ENCODE assay signal across 8 mouse cellular contexts in the genomic region with DNA sequence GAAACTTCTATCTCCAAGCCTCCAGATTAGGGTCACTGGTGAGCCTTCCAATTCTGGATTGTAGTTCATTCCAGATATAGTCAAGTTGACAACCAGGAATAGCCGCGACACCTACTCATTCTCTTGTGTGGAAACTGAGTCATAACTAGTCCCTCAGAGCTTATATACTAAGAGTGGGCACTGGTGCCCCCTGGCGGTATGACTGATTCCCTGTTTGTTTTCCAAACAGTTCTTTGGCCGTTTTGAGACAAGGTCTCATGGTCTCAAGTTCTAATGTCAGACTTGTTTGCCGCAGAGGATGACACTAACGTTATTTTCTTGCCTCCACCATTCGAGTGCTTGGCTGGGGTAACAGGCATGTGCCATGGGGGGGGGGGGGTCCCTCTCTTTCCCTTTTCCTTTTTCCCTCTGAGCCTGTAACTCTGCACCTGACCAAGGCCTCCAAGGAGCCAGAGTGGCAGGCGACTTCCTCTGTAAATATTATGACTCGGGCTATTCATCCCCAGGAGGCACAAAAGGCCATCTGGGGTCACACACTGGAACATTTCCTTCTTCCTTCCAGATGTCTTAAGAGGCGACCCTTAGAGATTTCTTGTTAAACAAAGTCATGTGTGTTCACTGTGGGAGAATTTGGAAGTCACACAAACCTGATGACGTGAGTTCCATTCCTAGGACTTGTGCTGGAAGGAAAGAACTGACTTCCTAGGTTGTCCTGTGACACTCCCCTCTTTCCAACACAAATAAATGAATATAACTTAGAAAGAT. TPM values are rescaled to one million over a fixed set of nuclear protein-coding genes. Genes with fewer than 3 reads are reported as not detected.
A peak's percentile ranks its signal among the peaks of the same experiment; 100 is the strongest.
DNase-seq lines count a peak whose midpoint lies in the region; ATAC-seq and TF ChIP-seq lines count a peak whose summit lies in the region.

No protein-coding gene starts in this region.

- TF ChIP-seq POLR2A in testis, adult 2 months (IDR thresholded peaks at IDR 0.05; ENCODE audit: control insufficient read depth, low read depth, low read length): no peak
- no peak for TF ChIP-seq POLR2A in kidney, adult 2 months (IDR thresholded peaks at IDR 0.05; ENCODE audit: low read depth, low read length)
- TF ChIP-seq POLR2A in liver, adult 2 months (IDR thresholded peaks at IDR 0.05; ENCODE audit: extremely low read depth, insufficient read depth, low read length): no peak

- no peaks in the 10 kb centered on the region for H3K27me3 ChIP-seq in testis, adult 2 months (ENCODE audit: control insufficient read depth, insufficient read depth, low read length)
- no peaks in the 10 kb centered on the region for H3K27me3 ChIP-seq in kidney, adult 2 months (replicated peaks; ENCODE audit: control insufficient read depth, insufficient read depth, low read length)
- H3K27me3 ChIP-seq in liver, adult 2 months (ENCODE audit: control insufficient read depth, insufficient read depth, low read length): no peaks in the 10 kb centered on the region

- no peak for ATAC-seq in erythroid progenitor cell, adult 5-6 weeks (replicated peaks; ENCODE audit: low FRiP score, poor library complexity, severe bottlenecking)

- H3K4me1 ChIP-seq in testis, adult 2 months (ENCODE audit: control insufficient read depth, insufficient read depth, low read length): peaks cover 17% of the 10 kb centered on the region
- peaks cover 8% of the 10 kb centered on the region; the same call in 1 of the 2 replicates for H3K4me1 ChIP-seq in kidney, adult 2 months (ENCODE audit: control insufficient read depth, insufficient read depth, low read length)
- peaks cover 6% of the 10 kb centered on the region; the same call in 1 of the 2 replicates for H3K4me1 ChIP-seq in liver, adult 2 months (ENCODE audit: control insufficient read depth, insufficient read depth, low read length)

- peaks cover 4% of the 10 kb centered on the region; the same call in 1 of the 2 replicates for H3K79me2 ChIP-seq in liver, adult 2 months (ENCODE audit: control insufficient read depth, insufficient read depth, low read length)

- H3K9ac ChIP-seq in liver, adult 2 months (ENCODE audit: low read depth, low read length): no peak overlapping the region; the same call in 1 of the 2 replicates

- TF ChIP-seq CTCF in testis, adult 2 months (IDR thresholded peaks at IDR 0.05; ENCODE audit: control insufficient read depth, insufficient read depth, insufficient replicate concordance, low read depth, low read length): no peak
- peak; percentile 68 for TF ChIP-seq CTCF in kidney, adult 2 months (conservative IDR thresholded peaks at IDR 0.05; ENCODE audit: insufficient read depth, insufficient read length, low read depth, low read length)
- TF ChIP-seq CTCF in liver, adult 2 months (IDR thresholded peaks at IDR 0.05; ENCODE audit: low read depth, low read length): peak; percentile 58

- H3K36me3 ChIP-seq in testis, adult 2 months (ENCODE audit: control insufficient read depth, insufficient read depth, low read length): no peaks in the 10 kb centered on the region
- H3K36me3 ChIP-seq in kidney, adult 2 months (ENCODE audit: control insufficient read depth, insufficient read depth, low read length): no peaks in the 10 kb centered on the region
- no peaks in the 10 kb centered on the region for H3K36me3 ChIP-seq in liver, adult 2 months (ENCODE audit: control insufficient read depth, insufficient read depth, low read length)

- DNase-seq in testis, postnatal 14 days (ENCODE audit: low spot score): no peak
- peak; percentile 81 for DNase-seq in cerebellum, adult 9-10 months
- peak; percentile 66 to 71 for DNase-seq in gastrocnemius, postnatal 4 days (ENCODE audit: low spot score in 2 of 2)
- DNase-seq in kidney, adult 2 months: peak; percentile 92
- peak; percentile 64 for DNase-seq in liver, adult 2 months (ENCODE audit: extremely low read depth, low read depth, low spot score)
- DNase-seq in retina, postnatal 1 day: peak; percentile 72

- peak overlapping the region; percentile 75 for H3K27ac ChIP-seq in testis, adult 2 months (ENCODE audit: control insufficient read depth, insufficient read depth, low read depth, low read length)
- peak overlapping the region; percentile 98 for H3K27ac ChIP-seq in kidney, adult 2 months (ENCODE audit: insufficient read depth, low read depth, low read length)
- H3K27ac ChIP-seq in liver, adult 2 months (replicated peaks; ENCODE audit: insufficient read depth, low read depth, low read length): peak overlapping the region; percentile 85

- no peak overlapping the region for H3K4me3 ChIP-seq in testis, adult 2 months (ENCODE audit: control insufficient read depth, low read depth, low read length)
- H3K4me3 ChIP-seq in kidney, adult 2 months (ENCODE audit: insufficient read depth, low read depth, low read length): no peak overlapping the region
- H3K4me3 ChIP-seq in liver, adult 2 months (ENCODE audit: insufficient read depth, low read depth, low read length): no peak overlapping the region

- WGBS in kidney, adult 2 months: 16% methylated on average over 11 of the region's 11 CpGs
- WGBS in liver, adult 2 months: 24% methylated on average over 11 of the region's 11 CpGs

RNA-seq across cellular contexts. Expression of gene Rab3a, which starts 2.3 kb away (rescaled TPM):
- 7.9 and 8.2 TPM in 2 replicates for polyA plus RNA-seq in testis, adult 2 months (2012; rRNA removed)
- 10 to 100 TPM; 41.0 to 44.4 TPM for total RNA-seq in gastrocnemius, postnatal 4 days (2021)
- polyA plus RNA-seq in kidney, adult 2 months (2012; rRNA removed): 29.7 and 31.1 TPM in 2 replicates
- total RNA-seq in liver, adult 2 months (2014; rRNA removed): 2.7 and 4.1 TPM in 2 replicates
- 10.4 and 11.9 TPM in 2 replicates for polyA plus RNA-seq in liver, adult 2 months (2012; rRNA removed)
- 7.1 TPM in 1 of 2 replicates, not detected in the other for total RNA-seq in erythroid progenitor cell, adult 5-6 weeks (2015; ENCODE audit: low replicate concordance)
- total RNA-seq in erythroid progenitor cell, adult 5-6 weeks (2017; ENCODE audit: low replicate concordance): 2.2 and 4.9 TPM in 2 replicates

RNA-seq across cellular contexts. Expression of gene Mpv17l2, which starts 8.6 kb away (rescaled TPM):
- 13.5 and 14.4 TPM in 2 replicates for polyA plus RNA-seq in testis, adult 2 months (2012; rRNA removed)
- total RNA-seq in gastrocnemius, postnatal 4 days (2021): 10 to 100 TPM; 27.0 to 27.4 TPM
- 73.4 and 96.3 TPM in 2 replicates for polyA plus RNA-seq in kidney, adult 2 months (2012; rRNA removed)
- total RNA-seq in liver, adult 2 months (2014; rRNA removed): 13.7 and 20.9 TPM in 2 replicates
- 33.9 and 39.3 TPM in 2 replicates for polyA plus RNA-seq in liver, adult 2 months (2012; rRNA removed)
- 16.9 and 31.0 TPM in 2 replicates for total RNA-seq in erythroid progenitor cell, adult 5-6 weeks (2015; ENCODE audit: low replicate concordance)
- 5.1 and 30.4 TPM in 2 replicates for total RNA-seq in erythroid progenitor cell, adult 5-6 weeks (2017; ENCODE audit: low replicate concordance)

RNA-seq across cellular contexts. Expression of gene Pik3r2, which starts 24.3 kb away (rescaled TPM):
- 25.1 and 30.8 TPM in 2 replicates for polyA plus RNA-seq in testis, adult 2 months (2012; rRNA removed)
- 10 to 100 TPM; 65.2 to 73.0 TPM for total RNA-seq in gastrocnemius, postnatal 4 days (2021)
- polyA plus RNA-seq in kidney, adult 2 months (2012; rRNA removed): 60.5 and 94.7 TPM in 2 replicates
- 7.7 and 10.9 TPM in 2 replicates for total RNA-seq in liver, adult 2 months (2014; rRNA removed)
- polyA plus RNA-seq in liver, adult 2 months (2012; rRNA removed): 38.2 and 53.9 TPM in 2 replicates
- total RNA-seq in erythroid progenitor cell, adult 5-6 weeks (2015; ENCODE audit: low replicate concordance): 3.8 and 5.4 TPM in 2 replicates
- 7.3 and 8.0 TPM in 2 replicates for total RNA-seq in erythroid progenitor cell, adult 5-6 weeks (2017; ENCODE audit: low replicate concordance)

RNA-seq across cellular contexts. Expression of gene Pde4c, which starts 28.7 kb away (rescaled TPM):
- polyA plus RNA-seq in testis, adult 2 months (2012; rRNA removed): 1.1 TPM in 2 replicates
- total RNA-seq in gastrocnemius, postnatal 4 days (2021): 1 to 10 TPM; 1.4 to 1.5 TPM
- polyA plus RNA-seq in kidney, adult 2 months (2012; rRNA removed): 81.6 and 113 TPM in 2 replicates
- total RNA-seq in liver, adult 2 months (2014; rRNA removed): 10.6 and 16.3 TPM in 2 replicates
- polyA plus RNA-seq in liver, adult 2 months (2012; rRNA removed): 26.5 and 28.0 TPM in 2 replicates
- total RNA-seq in erythroid progenitor cell, adult 5-6 weeks (2015; ENCODE audit: low replicate concordance): 0.72 and 0.84 TPM in 2 replicates
- not detected in 2 replicates for total RNA-seq in erythroid progenitor cell, adult 5-6 weeks (2017; ENCODE audit: low replicate concordance)

RNA-seq across cellular contexts. Expression of gene Gm3336, which starts 33.8 kb away (rescaled TPM):
- 0.86 and 0.91 TPM in 2 replicates for polyA plus RNA-seq in testis, adult 2 months (2012; rRNA removed)
- total RNA-seq in gastrocnemius, postnatal 4 days (2021): not detected
- 0.61 and 0.99 TPM in 2 replicates for polyA plus RNA-seq in kidney, adult 2 months (2012; rRNA removed)
- total RNA-seq in liver, adult 2 months (2014; rRNA removed): 0.28 and 0.54 TPM in 2 replicates
- 0.11 and 1.0 TPM in 2 replicates for polyA plus RNA-seq in liver, adult 2 months (2012; rRNA removed)
- total RNA-seq in erythroid progenitor cell, adult 5-6 weeks (2015; ENCODE audit: low replicate concordance): not detected in 2 replicates
- not detected in 2 replicates for total RNA-seq in erythroid progenitor cell, adult 5-6 weeks (2017; ENCODE audit: low replicate concordance)
